Mouse (Mus musculus) hindbrain, embryonic 13.5 days (tissue): ENCODE results near the gene Emc3. TPM values are rescaled to one million over a fixed set of nuclear protein-coding genes. Genes with fewer than 3 reads are reported as not detected.

Source experiments
- ATAC-seq: fragments of 200-750 bp; cut with Nextera tagmentation; 2 replicates; pipeline ENCODE4 v1.8.0; 2017; ENCODE audit warnings: moderate TSS enrichment; ENCODE audit not compliant: low FRiP score
- H3K27ac ChIP-seq: fragments of 300-500 bp; sonication (generic); 2 replicates; pipeline ENCODE4 v1.5.1; 2015; ENCODE audit warnings: inconsistent platforms, mild to moderate bottlenecking, moderate library complexity
- H3K27me3 ChIP-seq: fragments of 300-500 bp; sonication (generic); 2 replicates; pipeline ENCODE4 v1.6.1; 2015; ENCODE audit warnings: mild to moderate bottlenecking, inconsistent platforms
- H3K36me3 ChIP-seq: fragments of 300-500 bp; sonication (generic); 2 replicates; pipeline ENCODE4 v1.6.1; 2015; ENCODE audit warnings: mild to moderate bottlenecking, inconsistent platforms
- H3K4me1 ChIP-seq: fragments of 300-500 bp; sonication (generic); replicated peaks from 2 replicates; pipeline ENCODE4 v1.6.1; 2015; ENCODE audit warnings: inconsistent platforms
- H3K4me2 ChIP-seq: fragments of 300-500 bp; sonication (generic); 2 replicates; pipeline ENCODE4 v1.6.1; 2015; ENCODE audit warnings: inconsistent platforms, mild to moderate bottlenecking, moderate library complexity
- H3K4me3 ChIP-seq: fragments of 300-500 bp; sonication (generic); 2 replicates; pipeline ENCODE4 v1.5.1; 2015; ENCODE audit warnings: mild to moderate bottlenecking, inconsistent platforms
- H3K9ac ChIP-seq: fragments of 300-500 bp; sonication (generic); 2 replicates; pipeline ENCODE4 v1.6.1; 2015; ENCODE audit warnings: mild to moderate bottlenecking, inconsistent platforms
- H3K9me3 ChIP-seq: fragments of 300-500 bp; sonication (generic); 2 replicates; pipeline ENCODE4 v1.6.1; 2016; ENCODE audit warnings: inconsistent platforms
- WGBS: fragments of 180-500 bp; shearing (Covaris S2); methylation state at CpG from one replicate; pipeline ENCODE4 v1.1.7; 2015; 5-methylcytosine and 5-hydroxymethylcytosine counted together
- polyA plus RNA-seq: library from polyadenylated mRNA; unstranded; fragments of >200 nt; fragmentation: Nextera tagmentation; extraction: Ambion mirVana; gene quantifications from 2 replicates; pipeline ENCODE4 v1.2.1, GENCODE M21; 2015

Gene Emc3
- polyA plus RNA-seq, 1 experiment from 2014 or later, result 105 TPM

DNA sequence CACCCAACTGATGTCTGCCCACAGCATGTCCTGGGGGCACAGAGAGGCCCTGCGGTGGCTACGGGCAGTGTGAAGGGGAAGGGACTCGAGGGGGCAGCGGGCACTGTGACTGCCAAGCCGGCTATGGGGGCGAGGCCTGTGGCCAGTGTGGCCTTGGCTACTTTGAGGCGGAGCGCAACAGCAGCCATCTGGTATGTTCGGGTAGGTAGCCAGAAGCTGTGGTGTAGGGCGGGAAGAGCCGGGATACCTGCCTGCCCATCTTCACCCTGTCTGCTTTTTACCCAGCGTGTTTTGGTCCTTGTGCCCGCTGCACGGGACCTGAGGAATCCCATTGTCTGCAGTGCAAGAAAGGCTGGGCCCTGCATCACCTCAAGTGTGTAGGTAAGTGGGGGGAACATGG is 42.0 kb downstream of the Emc3 start:
- ATAC-seq, result no peak
- Histone ChIP-seq H3K9me3 (no peaks in the 10 kb centered on the region), H3K4me1 (peaks cover 31% of the 10 kb centered on the region), H3K4me3 (no peak overlapping the region), H3K27me3 (no peaks in the 10 kb centered on the region), H3K9ac (no peak overlapping the region), H3K36me3 (peaks cover 58% of the 10 kb centered on the region), H3K27ac (no peak overlapping the region), H3K4me2 (no peak overlapping the region)
- 94% methylated on average over 14 of the region's 14 CpGs for WGBS

GRCm38 (mm10) chr6:113487125-113487576 is 44.3 kb downstream of the Emc3 start:
- no peaks in the 10 kb centered on the region for H3K9me3 ChIP-seq
- no peak overlapping the region for H3K4me2 ChIP-seq
- H3K9ac ChIP-seq, result peak overlapping the region; percentile 24; the same call in 1 of the 2 replicates
- WGBS, result 68% methylated on average over 7 of the region's 7 CpGs
- peaks cover 44% of the 10 kb centered on the region for H3K4me1 ChIP-seq
- no peak overlapping the region for H3K27ac ChIP-seq
- peaks cover 46% of the 10 kb centered on the region for H3K36me3 ChIP-seq
- no peak for ATAC-seq
- H3K4me3 ChIP-seq, result no peak overlapping the region
- no peaks in the 10 kb centered on the region for H3K27me3 ChIP-seq

DNA sequence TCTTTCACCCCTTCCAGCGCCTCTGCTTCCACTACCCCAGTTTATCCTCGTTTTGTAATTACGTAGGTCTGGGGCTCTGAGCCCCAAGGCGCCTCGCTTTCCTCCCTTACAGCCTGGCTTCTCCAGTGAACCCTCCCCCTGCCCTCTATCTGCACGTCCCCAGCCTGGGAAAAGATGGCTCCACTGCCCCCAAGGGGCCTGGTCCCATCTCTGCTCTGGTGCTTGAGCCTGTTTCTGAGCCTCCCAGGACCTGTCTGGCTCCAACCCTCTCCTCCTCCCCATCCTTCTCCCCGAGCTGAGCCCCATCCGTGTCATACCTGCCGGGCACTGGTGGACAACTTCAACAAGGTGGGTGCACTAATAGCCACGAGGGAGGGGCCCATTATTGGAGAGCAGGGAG is 47.7 kb downstream of the Emc3 start:
- WGBS, result 15% methylated on average over 10 of the region's 10 CpGs

GRCm38 (mm10) chr6:113483100-113483615 is 48.3 kb downstream of the Emc3 start, which contains the start of gene Creld1:
TSS of gene Creld1 (plus strand) at chr6:113483297.
- Histone ChIP-seq H3K27ac (peak within 1 kb of the TSS; percentile 89), H3K36me3 (peaks cover 6% of the 10 kb centered on the region), H3K9me3 (no peaks in the 10 kb centered on the region), H3K4me1 (peaks cover 50% of the 10 kb centered on the region), H3K4me3 (peak within 1 kb of the TSS; percentile 56), H3K9ac (peak within 1 kb of the TSS; percentile 89), H3K4me2 (peak within 1 kb of the TSS; percentile 91), H3K27me3 (peaks cover 7% of the 10 kb centered on the region; the same call in 1 of the 2 replicates)
- peak; percentile 95 for ATAC-seq
- WGBS, result under 1% methylated on average over 26 of the region's 26 CpGs

More for the DNA sequence above, 47.7 kb downstream of the Emc3 start:
- H3K27me3 ChIP-seq, result peaks cover 7% of the 10 kb centered on the region; the same call in 1 of the 2 replicates
- peak overlapping the region; percentile 91 for H3K4me2 ChIP-seq
- ATAC-seq, result peak; percentile 62
- H3K27ac ChIP-seq, result peak overlapping the region; percentile 89
- peak overlapping the region; percentile 56 for H3K4me3 ChIP-seq
- H3K9me3 ChIP-seq, result no peaks in the 10 kb centered on the region
- H3K36me3 ChIP-seq, result peaks cover 12% of the 10 kb centered on the region
- peak overlapping the region; percentile 89 for H3K9ac ChIP-seq
- peaks cover 50% of the 10 kb centered on the region for H3K4me1 ChIP-seq

GRCm38 (mm10) chr6:113482477-113483099 is 48.9 kb downstream of the Emc3 start:
- Histone ChIP-seq H3K4me2 (peak overlapping the region; percentile 91), H3K9ac (peak overlapping the region; percentile 89), H3K4me3 (peak overlapping the region; percentile 56), H3K9me3 (no peaks in the 10 kb centered on the region), H3K36me3 (peaks cover under 1% of the 10 kb centered on the region), H3K4me1 (peaks cover 50% of the 10 kb centered on the region), H3K27ac (peak overlapping the region; percentile 89), H3K27me3 (peaks cover 7% of the 10 kb centered on the region; the same call in 1 of the 2 replicates)
- under 1% methylated on average over 61 of the region's 65 CpGs for WGBS
- ATAC-seq, result peak; percentile 58

GRCm38 (mm10) chr6:113480555-113481373 is 50.7 kb downstream of the Emc3 start:
- Histone ChIP-seq H3K9me3 (no peaks in the 10 kb centered on the region), H3K27ac (no peak overlapping the region), H3K4me1 (peaks cover 36% of the 10 kb centered on the region), H3K4me2 (no peak overlapping the region), H3K36me3 (no peaks in the 10 kb centered on the region), H3K4me3 (no peak overlapping the region), H3K9ac (no peak overlapping the region), H3K27me3 (peaks cover 11% of the 10 kb centered on the region)
- WGBS, result 70% methylated on average over 18 of the region's 18 CpGs
- no peak for ATAC-seq

DNA sequence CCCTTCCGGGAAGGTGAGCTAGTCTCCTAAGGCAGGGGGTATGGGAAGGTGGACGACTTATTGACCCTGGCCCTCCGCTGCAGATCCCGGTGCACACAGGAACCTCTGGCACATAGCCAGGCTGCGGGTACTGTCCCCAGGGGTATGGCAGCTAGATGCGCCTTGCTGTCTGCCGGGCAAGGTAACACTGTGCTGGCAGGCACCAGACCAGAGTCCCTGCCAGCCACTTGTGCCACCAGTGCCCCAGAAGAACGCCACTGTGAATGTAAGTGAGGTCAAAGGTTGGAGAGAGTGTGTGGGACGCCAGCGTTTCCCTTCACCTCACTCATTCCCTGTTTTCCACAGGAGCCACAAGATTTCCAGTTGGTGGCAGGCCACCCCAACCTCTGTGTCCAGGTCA is 52.5 kb downstream of the Emc3 start:
- no peaks in the 10 kb centered on the region for H3K36me3 ChIP-seq
- no peaks in the 10 kb centered on the region for H3K9me3 ChIP-seq
- WGBS, result 81% methylated on average over 10 of the region's 10 CpGs
- H3K4me2 ChIP-seq, result no peak overlapping the region
- no peak for ATAC-seq
- no peak overlapping the region for H3K9ac ChIP-seq
- no peak overlapping the region for H3K27ac ChIP-seq
- peaks cover 13% of the 10 kb centered on the region for H3K27me3 ChIP-seq
- H3K4me3 ChIP-seq, result no peak overlapping the region
- H3K4me1 ChIP-seq, result peaks cover 17% of the 10 kb centered on the region

DNA sequence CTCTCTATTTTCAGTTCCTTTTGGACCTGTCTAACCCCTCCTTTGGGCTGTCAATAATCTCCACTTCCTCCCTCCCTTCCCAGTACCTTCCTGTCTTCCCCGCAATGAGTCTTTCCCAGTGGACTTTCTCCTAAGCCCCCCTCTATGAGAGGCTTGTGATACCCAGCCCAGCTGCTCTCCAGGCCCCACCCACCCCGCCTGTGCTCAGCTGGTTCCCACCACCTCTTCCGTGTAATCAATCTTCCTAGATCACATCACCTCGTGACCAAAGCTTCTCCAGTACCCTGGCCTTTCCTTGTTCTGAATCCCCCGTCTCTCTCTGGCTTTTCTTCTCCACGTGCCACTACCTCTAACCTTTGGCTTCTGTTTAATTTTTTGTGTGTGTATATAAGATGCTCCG is 54.1 kb downstream of the Emc3 start:
- Histone ChIP-seq H3K27me3 (peaks cover 16% of the 10 kb centered on the region), H3K9me3 (no peaks in the 10 kb centered on the region), H3K4me2 (no peak overlapping the region), H3K27ac (no peak overlapping the region), H3K9ac (no peak overlapping the region), H3K4me1 (peaks cover 8% of the 10 kb centered on the region), H3K4me3 (no peak overlapping the region), H3K36me3 (no peaks in the 10 kb centered on the region)
- ATAC-seq, result no peak
- WGBS, result 31% methylated on average over 7 of the region's 7 CpGs

GRCm38 (mm10) chr6:113473715-113474114 is 57.7 kb downstream of the Emc3 start:
- Histone ChIP-seq H3K9me3 (no peaks in the 10 kb centered on the region), H3K4me3 (no peak overlapping the region), H3K36me3 (no peaks in the 10 kb centered on the region), H3K4me2 (no peak overlapping the region), H3K9ac (no peak overlapping the region), H3K4me1 (peaks cover 21% of the 10 kb centered on the region), H3K27ac (no peak overlapping the region), H3K27me3 (peaks cover 44% of the 10 kb centered on the region)
- 91% methylated on average over 6 of the region's 6 CpGs for WGBS
- no peak for ATAC-seq

DNA sequence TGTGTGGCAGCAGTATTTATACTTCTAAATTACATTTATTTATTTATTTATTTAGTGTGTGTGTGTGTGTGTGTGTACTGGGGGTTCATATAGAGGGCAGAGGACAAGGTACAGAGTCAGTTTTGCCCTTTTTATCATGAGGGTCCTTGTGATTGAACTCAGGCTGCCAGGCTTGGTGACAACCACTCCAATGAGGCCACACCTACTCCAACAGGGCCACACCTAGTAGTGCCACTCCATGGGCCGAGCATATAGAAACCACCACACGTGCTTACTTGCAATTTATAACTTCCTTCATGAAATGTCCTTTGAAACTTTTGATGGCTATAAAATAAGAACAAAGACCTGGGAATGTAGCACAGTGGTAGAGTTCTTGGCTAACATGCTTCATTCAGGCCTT is 58.2 kb downstream of the Emc3 start:
- ATAC-seq, result no peak
- Histone ChIP-seq H3K4me3 (no peak overlapping the region), H3K9ac (no peak overlapping the region), H3K27me3 (peaks cover 49% of the 10 kb centered on the region), H3K27ac (no peak overlapping the region), H3K4me2 (no peak overlapping the region), H3K9me3 (no peaks in the 10 kb centered on the region), H3K36me3 (no peaks in the 10 kb centered on the region), H3K4me1 (peaks cover 21% of the 10 kb centered on the region)
- 82% methylated on average over 2 of the region's 2 CpGs for WGBS

DNA sequence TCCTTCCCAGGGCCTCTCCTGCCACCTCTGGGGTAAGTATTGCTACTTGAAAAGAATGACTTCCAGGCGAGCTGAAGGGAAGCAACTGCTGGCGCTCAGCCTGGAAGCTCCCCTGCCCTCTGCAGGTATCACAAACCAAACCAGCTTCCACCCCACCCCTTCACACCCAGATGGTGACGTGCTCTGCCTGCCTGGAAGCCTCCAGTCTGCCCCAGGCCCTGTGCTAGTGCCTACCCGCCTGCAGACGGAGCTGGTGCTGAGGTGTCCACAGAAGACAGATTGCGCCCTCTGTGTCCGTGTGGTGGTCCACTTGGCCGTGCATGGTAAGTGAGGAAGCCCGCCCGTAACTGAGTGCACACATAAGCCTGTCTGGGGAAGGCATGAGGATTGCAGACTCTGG is 59.4 kb downstream of the Emc3 start:
- Histone ChIP-seq H3K27ac (no peak overlapping the region), H3K4me3 (no peak overlapping the region), H3K36me3 (no peaks in the 10 kb centered on the region), H3K27me3 (peaks cover 53% of the 10 kb centered on the region), H3K4me2 (no peak overlapping the region), H3K9me3 (no peaks in the 10 kb centered on the region), H3K4me1 (peaks cover 21% of the 10 kb centered on the region), H3K9ac (peak overlapping the region; percentile 13; the same call in 1 of the 2 replicates)
- WGBS, result 63% methylated on average over 10 of the region's 10 CpGs
- no peak for ATAC-seq

DNA sequence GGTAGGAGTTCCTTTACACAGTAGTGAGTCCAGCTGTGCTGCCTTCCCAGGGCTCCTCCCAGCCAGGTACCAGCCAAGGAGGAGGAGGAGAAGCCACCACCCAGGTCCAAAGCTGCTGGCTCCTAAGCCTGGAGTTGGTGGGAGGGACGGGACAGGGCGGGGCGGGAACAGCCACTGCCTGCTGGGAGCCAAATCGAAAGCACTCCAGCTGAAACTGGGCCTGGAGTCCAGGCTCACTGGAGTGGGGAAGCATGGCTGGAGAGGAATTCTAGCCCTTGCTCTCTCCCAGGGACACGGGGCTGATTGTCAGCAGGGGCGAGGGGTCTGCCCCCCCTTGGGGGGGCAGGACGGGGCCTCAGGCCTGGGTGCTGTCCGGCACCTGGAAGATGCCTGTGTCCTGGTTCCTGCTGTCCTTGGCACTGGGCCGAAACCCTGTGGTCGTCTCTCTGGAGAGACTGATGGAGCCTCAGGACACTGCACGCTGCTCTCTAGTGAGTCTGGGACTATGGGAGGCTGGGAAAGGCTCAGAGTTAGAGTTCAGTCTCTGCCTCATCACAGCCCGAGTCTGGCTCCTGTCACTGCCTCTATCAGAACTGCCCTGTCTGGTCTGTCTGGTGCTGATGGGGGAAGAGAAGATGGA is 60.0 kb downstream of the Emc3 start, which contains the start of gene Il17rc:
Gene Il17rc (plus strand): TSS at position 131 of the 640 bp plus-strand sequence.
- WGBS, result 24% methylated on average over 12 of the region's 12 CpGs
- Histone ChIP-seq H3K4me3 (no peak within 1 kb of the TSS), H3K27ac (no peak within 1 kb of the TSS), H3K9ac (peak within 1 kb of the TSS; percentile 43), H3K9me3 (no peaks in the 10 kb centered on the region), H3K4me1 (peaks cover 21% of the 10 kb centered on the region), H3K36me3 (no peaks in the 10 kb centered on the region), H3K27me3 (peaks cover 53% of the 10 kb centered on the region), H3K4me2 (0 out of 2 replicates have a peak within 1 kb of the TSS, but pooled peaks have one; percentile 19)
- no peak for ATAC-seq
